Mouse (Mus musculus): ENCODE measurements around the gene Pgam2. TPM values are rescaled to one million over a fixed set of nuclear protein-coding genes. Genes with fewer than 3 reads are reported as not detected.
A peak's percentile ranks its signal among the peaks of the same experiment; 100 is the strongest.
"Not testable (repeated sequence)": the region's sequence is repeated elsewhere in the genome, so short reads cannot be mapped to it uniquely, and the experiment has no call there.

Pgam2 gene
- polyA plus RNA-seq, 1 experiment from 2014 or later, result 17.8 TPM

- Histone ChIP-seq H3K27ac (ENCODE audit: low read length) (no peak overlapping the region), H3K27me3 (replicated peaks; ENCODE audit: control insufficient read depth, insufficient read depth, low read length) (no peaks in the 10 kb centered on the region), H3K4me2 (ENCODE audit: low read depth, low read length) (no peak overlapping the region), H3K4me1 (ENCODE audit: control insufficient read depth, insufficient read depth, low read length) (no peaks in the 10 kb centered on the region), H3K36me3 (ENCODE audit: control insufficient read depth, insufficient read depth, low read length) (no peaks in the 10 kb centered on the region), H3K4me3 (ENCODE audit: low read length) (no peak overlapping the region), H3K9me3 (ENCODE audit: control insufficient read depth, low read length) (no peaks in the 10 kb centered on the region), H3K9ac (ENCODE audit: low read depth, low read length) (no peak overlapping the region)
- 81% methylated on average over 2 of the region's 2 CpGs for WGBS
- ATAC-seq, result no peak
These were observed 15.7 kb upstream of the Pgam2 start for GRCm38 (mm10) chr11:5819223-5819622.

- no peaks in the 10 kb centered on the region for H3K36me3 ChIP-seq (ENCODE audit: control insufficient read depth, insufficient read depth, low read length)
- 74% methylated on average over 10 of the region's 10 CpGs for WGBS
- no peaks in the 10 kb centered on the region for H3K27me3 ChIP-seq (replicated peaks; ENCODE audit: control insufficient read depth, insufficient read depth, low read length)
- no peaks in the 10 kb centered on the region for H3K4me1 ChIP-seq (ENCODE audit: control insufficient read depth, insufficient read depth, low read length)
- H3K9ac ChIP-seq (ENCODE audit: low read depth, low read length), result no peak overlapping the region
- no peak overlapping the region for H3K4me2 ChIP-seq (ENCODE audit: low read depth, low read length)
- no peak for ATAC-seq
- no peak overlapping the region for H3K27ac ChIP-seq (ENCODE audit: low read length)
- H3K4me3 ChIP-seq (ENCODE audit: low read length), result no peak overlapping the region
- no peaks in the 10 kb centered on the region for H3K9me3 ChIP-seq (ENCODE audit: control insufficient read depth, low read length)
These were observed 9.8 kb upstream of the Pgam2 start for GRCm38 (mm10) chr11:5813381-5813780.

GRCm38 (mm10) chr11:5809487-5809886 lies 6.0 kb upstream of the Pgam2 start:
- 0 out of 2 replicates have a peak overlapping the region, but pooled peaks have one; percentile 41 for H3K27ac ChIP-seq (ENCODE audit: low read length)
- H3K36me3 ChIP-seq (ENCODE audit: control insufficient read depth, insufficient read depth, low read length); H3K4me3 ChIP-seq (ENCODE audit: low read length); H3K4me1 ChIP-seq (ENCODE audit: control insufficient read depth, insufficient read depth, low read length); H3K9ac ChIP-seq (ENCODE audit: low read depth, low read length); H3K27me3 ChIP-seq (replicated peaks; ENCODE audit: control insufficient read depth, insufficient read depth, low read length); H3K9me3 ChIP-seq (ENCODE audit: control insufficient read depth, low read length); H3K4me2 ChIP-seq (ENCODE audit: low read depth, low read length): not testable (repeated sequence)
- ATAC-seq, result peak; percentile 62; the same call in 1 of the 2 replicates
- 75% methylated on average over 4 of the region's 4 CpGs for WGBS

GRCm38 (mm10) chr11:5807956-5808355 lies 4.4 kb upstream of the Pgam2 start:
- H3K9ac ChIP-seq (ENCODE audit: low read depth, low read length), result no peak overlapping the region
- H3K4me3 ChIP-seq (ENCODE audit: low read length), result no peak overlapping the region
- peaks cover 8% of the 10 kb centered on the region for H3K4me1 ChIP-seq (ENCODE audit: control insufficient read depth, insufficient read depth, low read length)
- H3K9me3 ChIP-seq (ENCODE audit: control insufficient read depth, low read length), result peaks cover 3% of the 10 kb centered on the region; the same call in 1 of the 2 replicates
- no peak overlapping the region for H3K27ac ChIP-seq (ENCODE audit: low read length)
- no peak for ATAC-seq
- no peak overlapping the region for H3K4me2 ChIP-seq (ENCODE audit: low read depth, low read length)
- H3K36me3 ChIP-seq (ENCODE audit: control insufficient read depth, insufficient read depth, low read length), result no peaks in the 10 kb centered on the region
- 88% methylated on average over 9 of the region's 9 CpGs for WGBS
- H3K27me3 ChIP-seq (replicated peaks; ENCODE audit: control insufficient read depth, insufficient read depth, low read length), result no peaks in the 10 kb centered on the region

GRCm38 (mm10) chr11:5805711-5806110 lies 2.2 kb upstream of the Pgam2 start:
- Histone ChIP-seq H3K9ac (ENCODE audit: low read depth, low read length) (no peak overlapping the region), H3K4me1 (ENCODE audit: control insufficient read depth, insufficient read depth, low read length) (peaks cover 13% of the 10 kb centered on the region), H3K4me2 (ENCODE audit: low read depth, low read length) (no peak overlapping the region), H3K36me3 (ENCODE audit: control insufficient read depth, insufficient read depth, low read length) (no peaks in the 10 kb centered on the region), H3K9me3 (ENCODE audit: control insufficient read depth, low read length) (peaks cover 3% of the 10 kb centered on the region; the same call in 1 of the 2 replicates), H3K27me3 (replicated peaks; ENCODE audit: control insufficient read depth, insufficient read depth, low read length) (no peaks in the 10 kb centered on the region), H3K27ac (ENCODE audit: low read length) (no peak overlapping the region), H3K4me3 (ENCODE audit: low read length) (no peak overlapping the region)
- 77% methylated on average over 3 of the region's 3 CpGs for WGBS
- no peak for ATAC-seq

- WGBS, result 64% methylated on average over 5 of the region's 5 CpGs
- Histone ChIP-seq H3K4me1 (ENCODE audit: control insufficient read depth, insufficient read depth, low read length) (peaks cover 17% of the 10 kb centered on the region), H3K4me2 (ENCODE audit: low read depth, low read length) (no peak overlapping the region), H3K9ac (ENCODE audit: low read depth, low read length) (no peak overlapping the region), H3K36me3 (ENCODE audit: control insufficient read depth, insufficient read depth, low read length) (peaks cover 3% of the 10 kb centered on the region; the same call in 1 of the 2 replicates), H3K9me3 (ENCODE audit: control insufficient read depth, low read length) (peaks cover 3% of the 10 kb centered on the region; the same call in 1 of the 2 replicates), H3K27me3 (replicated peaks; ENCODE audit: control insufficient read depth, insufficient read depth, low read length) (no peaks in the 10 kb centered on the region), H3K4me3 (ENCODE audit: low read length) (no peak overlapping the region), H3K27ac (ENCODE audit: low read length) (no peak overlapping the region)
- ATAC-seq, result no peak
These were observed 641 bp upstream of the Pgam2 start for GRCm38 (mm10) chr11:5804174-5804573.

GRCm38 (mm10) chr11:5802457-5803217 lies 896 bp downstream of the Pgam2 start:
- Histone ChIP-seq H3K36me3 (ENCODE audit: control insufficient read depth, insufficient read depth, low read length) (peaks cover 6% of the 10 kb centered on the region; the same call in 1 of the 2 replicates), H3K4me2 (ENCODE audit: low read depth, low read length) (no peak overlapping the region), H3K4me3 (ENCODE audit: low read length) (no peak overlapping the region), H3K9me3 (ENCODE audit: control insufficient read depth, low read length) (peaks cover under 1% of the 10 kb centered on the region; the same call in 1 of the 2 replicates), H3K4me1 (ENCODE audit: control insufficient read depth, insufficient read depth, low read length) (peaks cover 17% of the 10 kb centered on the region), H3K9ac (ENCODE audit: low read depth, low read length) (no peak overlapping the region), H3K27me3 (replicated peaks; ENCODE audit: control insufficient read depth, insufficient read depth, low read length) (no peaks in the 10 kb centered on the region), H3K27ac (ENCODE audit: low read length) (peak overlapping the region; percentile 58)
- peak; percentile 69 for ATAC-seq
- WGBS, result 66% methylated on average over 8 of the region's 8 CpGs

GRCm38 (mm10) chr11:5802005-5802404 lies 1.5 kb downstream of the Pgam2 start:
- peaks cover 6% of the 10 kb centered on the region; the same call in 1 of the 2 replicates for H3K36me3 ChIP-seq (ENCODE audit: control insufficient read depth, insufficient read depth, low read length)
- H3K9me3 ChIP-seq (ENCODE audit: control insufficient read depth, low read length), result no peaks in the 10 kb centered on the region
- H3K9ac ChIP-seq (ENCODE audit: low read depth, low read length), result no peak overlapping the region
- H3K27me3 ChIP-seq (replicated peaks; ENCODE audit: control insufficient read depth, insufficient read depth, low read length), result no peaks in the 10 kb centered on the region
- H3K27ac ChIP-seq (ENCODE audit: low read length), result peak overlapping the region; percentile 58
- no peak overlapping the region for H3K4me2 ChIP-seq (ENCODE audit: low read depth, low read length)
- WGBS, result 46% methylated on average over 12 of the region's 12 CpGs
- peaks cover 17% of the 10 kb centered on the region for H3K4me1 ChIP-seq (ENCODE audit: control insufficient read depth, insufficient read depth, low read length)
- no peak overlapping the region for H3K4me3 ChIP-seq (ENCODE audit: low read length)
- ATAC-seq, result peak; percentile 74

- no peak overlapping the region for H3K9ac ChIP-seq (ENCODE audit: low read depth, low read length)
- H3K4me2 ChIP-seq (ENCODE audit: low read depth, low read length), result no peak overlapping the region
- no peaks in the 10 kb centered on the region for H3K9me3 ChIP-seq (ENCODE audit: control insufficient read depth, low read length)
- no peak for ATAC-seq
- 94% methylated on average over 16 of the region's 16 CpGs for WGBS
- H3K4me1 ChIP-seq (ENCODE audit: control insufficient read depth, insufficient read depth, low read length), result peaks cover 17% of the 10 kb centered on the region
- no peaks in the 10 kb centered on the region for H3K27me3 ChIP-seq (replicated peaks; ENCODE audit: control insufficient read depth, insufficient read depth, low read length)
- H3K27ac ChIP-seq (ENCODE audit: low read length), result no peak overlapping the region
- H3K36me3 ChIP-seq (ENCODE audit: control insufficient read depth, insufficient read depth, low read length), result peaks cover 6% of the 10 kb centered on the region
- no peak overlapping the region for H3K4me3 ChIP-seq (ENCODE audit: low read length)
These were observed 2.0 kb downstream of the Pgam2 start for GRCm38 (mm10) chr11:5801511-5801910.

All from intestine, embryonic 16.5 days (tissue).